Mouse (Mus musculus) cerebellum, adult (tissue): ENCODE results near the gene Olfr1418.

Experiments used
- ATAC-seq: cut with Nextera tagmentation; 2 replicates; pipeline ENCODE4 v1.9.2; 2017; ENCODE audit warnings: mild to moderate bottlenecking, moderate library complexity, mixed read lengths; ENCODE audit not compliant: insufficient number of reproducible peaks, low FRiP score, low TSS enrichment

The Olfr1418 gene

DNA sequence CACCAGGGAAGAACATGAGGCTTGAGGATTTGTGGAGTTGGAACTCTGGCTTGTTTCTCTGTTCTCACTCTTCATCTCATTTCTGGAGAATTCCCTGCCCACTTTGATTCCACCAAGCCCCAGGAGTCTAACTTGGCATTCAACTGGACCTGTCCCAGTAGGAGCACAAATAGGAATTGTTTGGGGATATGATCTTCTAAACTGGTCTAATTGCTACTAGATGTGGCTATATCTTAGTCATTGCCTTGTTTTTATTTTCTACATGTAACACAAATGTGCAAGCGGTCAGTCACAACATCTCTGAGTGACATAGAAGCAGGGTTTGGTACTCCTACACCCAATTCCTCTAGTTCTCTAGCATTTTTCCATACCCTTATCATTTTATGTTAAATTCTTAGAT is at the start of gene Olfr1418:
TSS of gene Olfr1418 (minus strand) at position 101 of the 400 bp plus-strand sequence.
- no peak for ATAC-seq

GRCm38 (mm10) chr19:11886265-11886664 is 25.4 kb upstream of the Olfr1418 start, which contains the start of gene Olfr1420:
Olfr1420 (plus strand) TSS chr19:11886565.
- no peak for ATAC-seq

DNA sequence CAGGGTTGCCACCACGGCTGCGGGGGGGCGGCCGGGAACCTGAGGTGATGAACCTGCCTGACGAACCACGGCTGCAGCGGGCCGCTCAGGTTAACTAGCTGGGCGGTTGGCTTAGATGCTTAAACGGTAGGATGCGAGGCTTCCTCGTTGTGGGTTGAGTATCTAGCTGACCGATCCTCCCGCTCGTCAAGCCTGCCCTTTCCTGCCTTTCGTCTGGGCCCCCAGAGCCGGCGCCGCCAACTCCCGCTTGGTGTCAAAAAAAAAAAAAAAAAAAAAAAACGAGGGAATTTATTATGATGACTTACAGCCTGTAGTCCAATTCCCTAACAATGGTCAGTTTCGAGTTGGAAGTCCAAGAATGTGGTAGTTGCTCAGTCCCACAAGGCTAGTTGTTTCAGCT is 17.5 kb upstream of the Olfr1418 start:
- peak; percentile 45; the same call in 1 of the 2 replicates for ATAC-seq

- no peak for ATAC-seq
Observed at GRCm38 (mm10) chr19:11875006-11875405, 14.1 kb upstream of the Olfr1418 start, which contains the start of gene Olfr1419. Olfr1419 (minus strand) TSS chr19:11875106.

GRCm38 (mm10) chr19:11867837-11868236 is 7.0 kb upstream of the Olfr1418 start:
- no peak for ATAC-seq

DNA sequence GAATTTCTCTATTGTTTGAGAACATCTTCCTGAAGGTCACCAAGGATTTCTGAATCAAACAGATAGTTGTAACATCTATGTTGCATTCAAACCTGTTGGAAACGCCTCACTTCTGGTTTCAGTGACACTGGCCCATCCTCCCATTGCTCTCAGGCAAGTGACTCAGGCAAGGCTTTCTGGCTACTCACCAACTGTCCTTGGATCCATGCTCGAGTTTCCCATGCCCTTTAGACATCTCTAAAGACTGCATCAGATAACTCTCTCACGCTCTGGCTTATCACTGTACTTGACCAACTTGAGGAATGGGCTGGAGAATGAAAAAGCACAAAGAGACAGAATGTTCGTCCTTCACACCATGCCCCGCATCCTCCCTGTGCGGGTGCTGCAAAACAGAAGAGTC is 4.4 kb downstream of the Olfr1418 start:
- ATAC-seq, result no peak

DNA sequence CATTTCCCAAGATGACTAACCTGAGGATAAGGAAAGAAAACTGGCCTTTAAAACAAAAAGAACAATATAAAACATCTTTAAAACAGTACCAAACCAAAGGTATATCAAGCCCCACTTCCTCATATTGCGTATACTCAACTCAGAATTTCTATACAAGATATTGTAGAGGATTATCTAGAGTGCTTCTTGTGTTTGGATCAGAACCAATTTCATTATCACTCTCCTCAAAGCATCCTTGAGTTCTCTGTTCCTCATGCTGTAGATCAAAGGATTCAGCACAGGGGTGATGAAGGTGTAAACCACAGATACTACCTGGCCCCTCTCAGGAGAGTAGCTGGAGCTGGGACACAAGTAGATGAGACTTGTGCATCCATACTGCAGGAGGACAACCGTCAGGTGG is 6.0 kb downstream of the Olfr1418 start:
- ATAC-seq, result no peak

- no peak for ATAC-seq
Observed at GRCm38 (mm10) chr19:11852652-11853051, 8.2 kb downstream of the Olfr1418 start.

DNA sequence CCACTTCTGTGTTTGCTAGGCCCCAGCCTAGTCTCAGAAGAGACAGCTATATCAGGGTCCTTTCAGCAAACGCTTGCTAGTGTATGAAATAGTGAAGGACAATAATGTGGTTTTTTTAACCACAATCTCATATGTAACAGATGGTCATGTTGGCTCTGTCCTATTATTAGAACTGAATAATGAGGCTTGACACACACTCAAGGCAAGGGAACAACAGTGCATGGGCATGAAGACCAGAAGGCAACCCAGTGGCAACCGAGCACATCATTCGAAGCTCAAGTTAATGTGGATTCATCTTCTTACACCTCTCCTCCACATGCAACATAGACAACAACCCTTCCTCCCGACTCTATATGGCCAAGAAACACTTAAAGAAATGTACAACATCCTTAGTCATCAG is 14.5 kb downstream of the Olfr1418 start:
- no peak for ATAC-seq

GRCm38 (mm10) chr19:11839119-11839518 is 21.7 kb downstream of the Olfr1418 start, which contains the start of gene Olfr1417:
Olfr1417 (minus strand) TSS chr19:11839219.
- no peak for ATAC-seq

DNA sequence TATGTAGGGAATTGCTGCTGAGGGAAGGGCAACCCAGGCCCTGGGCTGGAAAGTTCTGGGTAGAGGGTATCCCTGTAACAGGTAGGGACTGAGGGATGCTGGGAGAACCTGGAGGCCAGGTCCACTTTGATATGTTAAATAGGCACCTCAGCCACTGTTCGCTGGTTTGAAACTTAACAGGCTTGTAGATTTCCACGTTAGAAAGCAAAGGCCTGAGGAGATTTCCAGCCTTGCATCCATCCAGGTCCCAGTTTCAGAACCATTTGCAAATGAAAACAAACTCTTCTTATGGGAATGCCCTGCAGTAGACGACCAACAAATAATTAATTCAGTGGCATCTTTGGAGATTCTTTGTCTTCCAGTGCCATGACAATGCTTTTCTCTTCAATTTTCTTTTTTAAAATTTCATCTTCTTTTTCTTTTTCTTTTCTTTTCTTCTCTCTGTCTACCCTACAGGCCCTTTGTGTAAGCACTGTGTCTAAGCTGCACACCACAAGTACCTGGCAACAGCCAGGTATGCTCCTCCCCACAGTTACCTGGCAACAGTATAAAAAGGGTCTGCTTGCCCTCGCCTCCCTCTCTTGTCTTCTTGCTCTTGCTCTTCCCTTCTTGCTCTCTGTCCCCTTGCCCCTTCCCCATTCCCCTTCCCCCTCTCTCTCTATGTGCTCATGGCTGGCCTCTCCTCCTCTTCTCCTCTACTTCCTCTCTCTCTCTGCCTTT is 37.4 kb downstream of the Olfr1418 start:
- no peak for ATAC-seq

DNA sequence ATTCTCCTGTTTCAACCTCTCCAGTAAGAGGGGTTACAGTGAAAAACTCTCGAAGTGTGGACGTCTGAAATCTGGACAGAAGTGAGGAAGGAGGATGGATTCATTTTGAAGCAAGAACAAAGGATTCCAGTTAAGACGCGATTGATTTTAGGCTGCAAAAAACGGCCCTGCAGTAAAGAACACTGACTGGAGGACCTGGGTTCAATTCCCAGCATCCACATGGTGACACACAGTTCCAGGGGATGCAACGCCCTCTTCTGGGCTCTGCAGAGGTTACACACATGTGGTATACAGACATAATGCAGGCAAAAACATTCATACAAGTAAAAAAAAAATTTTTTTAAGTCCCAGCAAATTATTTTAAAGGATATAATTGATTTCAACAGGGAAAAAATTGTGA is 40.7 kb downstream of the Olfr1418 start:
- ATAC-seq, result no peak

- ATAC-seq, result no peak
Observed at GRCm38 (mm10) chr19:11819800-11820199, 41.1 kb downstream of the Olfr1418 start.

GRCm38 (mm10) chr19:11819143-11819700 is 41.6 kb downstream of the Olfr1418 start, which contains the start of gene Stx3:
Stx3 (minus strand) TSS chr19:11819403.
- ATAC-seq, result 0 out of 2 replicates have a peak, but pooled peaks have one; percentile 2

GRCm38 (mm10) chr19:11818199-11819142 is 42.4 kb downstream of the Olfr1418 start:
- peak; percentile 87 for ATAC-seq

DNA sequence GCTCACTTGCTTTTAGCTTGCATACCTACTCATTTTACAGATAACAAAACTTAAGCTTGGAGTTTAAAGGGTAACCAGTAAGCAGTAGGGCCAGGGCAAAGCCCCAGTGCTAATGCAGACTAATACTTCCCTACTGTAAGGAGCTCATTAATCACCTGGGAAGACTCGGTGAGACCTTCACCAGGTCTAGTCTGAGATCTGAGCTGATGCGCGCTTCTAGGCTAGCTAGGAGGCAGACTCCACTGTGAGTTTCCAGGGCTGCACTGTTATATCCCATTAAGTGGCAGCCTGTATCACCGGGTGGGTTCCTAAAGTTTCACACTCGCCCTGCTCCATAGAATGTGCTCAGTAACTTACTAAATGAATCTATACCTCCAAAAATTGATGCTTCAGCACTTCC is 43.3 kb downstream of the Olfr1418 start:
- ATAC-seq, result no peak

DNA sequence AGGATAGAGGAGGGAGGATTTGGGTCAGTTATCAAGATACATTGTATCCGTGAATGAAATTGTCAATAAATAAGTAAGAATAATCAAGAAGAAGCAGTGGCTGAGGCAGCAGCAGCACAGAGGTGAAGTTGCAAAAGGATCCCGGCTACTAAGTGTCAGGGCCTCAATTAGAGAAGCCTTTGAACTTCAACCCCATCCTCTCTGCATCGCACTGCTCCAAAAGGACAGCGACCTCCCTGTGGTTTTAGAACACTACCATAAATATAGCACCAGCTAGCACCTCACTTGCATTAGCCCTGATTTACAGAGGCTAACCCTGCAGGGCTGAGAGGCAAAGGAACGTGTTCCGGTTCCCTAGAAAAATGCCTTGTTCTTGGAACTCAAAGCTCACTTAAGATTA is 44.2 kb downstream of the Olfr1418 start:
- no peak for ATAC-seq

DNA sequence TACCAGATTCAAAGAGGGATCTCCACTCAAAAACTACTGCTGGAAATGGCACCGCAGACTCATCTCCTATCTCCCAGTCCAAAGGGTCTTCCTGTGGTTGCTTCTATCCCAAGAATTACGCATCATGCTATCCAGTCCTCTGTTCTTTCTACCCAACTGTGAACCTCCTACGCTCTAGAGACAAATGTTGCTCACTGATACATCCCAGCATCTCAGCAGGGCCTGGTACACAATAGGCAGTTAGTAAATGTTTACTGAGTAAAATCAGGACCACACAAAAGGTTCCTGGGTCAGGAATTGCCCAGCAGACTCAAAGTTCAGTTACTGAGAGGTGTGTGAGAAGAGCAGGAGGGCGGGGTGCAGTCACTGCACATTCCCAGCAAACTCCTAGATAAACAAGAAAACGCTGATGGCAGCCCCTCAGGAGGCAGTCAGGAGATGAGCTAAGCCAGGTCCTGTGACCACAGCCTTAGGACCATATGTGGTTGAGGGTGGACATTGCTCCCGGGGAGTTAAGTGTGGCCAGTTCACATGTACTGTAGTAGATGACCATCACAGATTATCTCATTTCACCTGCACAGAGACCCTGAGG is 46.0 kb downstream of the Olfr1418 start:
- no peak for ATAC-seq

DNA sequence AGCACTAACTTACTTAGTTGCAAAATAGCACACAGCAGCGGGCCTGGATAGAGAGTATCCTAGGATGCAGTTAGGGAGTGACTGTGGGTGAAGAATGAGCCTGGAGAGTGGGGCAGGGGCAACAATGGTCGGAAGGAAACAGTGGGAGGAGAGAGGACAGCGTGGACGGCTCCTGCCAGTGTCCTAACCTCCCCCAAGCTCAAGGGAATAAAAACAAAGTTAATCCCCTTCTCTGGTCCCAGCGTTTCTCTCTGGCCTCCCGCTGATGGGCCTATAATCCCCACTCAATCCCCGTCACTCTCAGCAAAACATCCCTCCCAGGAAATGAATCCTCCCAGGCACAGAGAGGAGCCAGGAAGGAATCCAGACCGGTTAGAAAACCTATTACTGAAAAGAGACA is 47.2 kb downstream of the Olfr1418 start:
- no peak for ATAC-seq

GRCm38 (mm10) chr19:11813136-11813535 is 47.7 kb downstream of the Olfr1418 start:
- no peak for ATAC-seq
